8 mouse cellular contexts compared by ENCODE assay signal in genomic region chr16:50185041-50185440, GRCm38 (mm10).
A peak's percentile ranks its signal among the peaks of the same experiment; 100 is the strongest.
DNase-seq lines count a peak whose midpoint lies in the region; ATAC-seq lines count a peak whose summit lies in the region.

No protein-coding gene starts in this region.

- 23% methylated on average over 5 of the region's 5 CpGs for WGBS in liver, embryonic 11.5 days

- no peak for ATAC-seq in liver, embryonic 11.5 days (replicated peaks; ENCODE audit: low FRiP score)
- no peak for ATAC-seq in inflammation-experienced regulatory T-cells, adult 6 months

- H3K4me1 ChIP-seq in liver, embryonic 11.5 days (replicated peaks; ENCODE audit: control insufficient read depth, insufficient read depth, low read length), result no peaks in the 10 kb centered on the region; the same call in 1 of the 2 replicates

- no peak overlapping the region for H3K4me3 ChIP-seq in liver, embryonic 11.5 days (ENCODE audit: low read depth, low read length)

- H3K9ac ChIP-seq in liver, embryonic 11.5 days (ENCODE audit: low read depth, low read length), result no peak overlapping the region

- no peaks in the 10 kb centered on the region for H3K27me3 ChIP-seq in liver, embryonic 11.5 days (replicated peaks; ENCODE audit: control insufficient read depth, insufficient read depth, low read length)

- H3K4me2 ChIP-seq in liver, embryonic 11.5 days, result no peak overlapping the region

- H3K27ac ChIP-seq in liver, embryonic 11.5 days (ENCODE audit: low read depth, low read length), result no peak overlapping the region

- DNase-seq in liver, result peak; percentile 33
- no peak for DNase-seq in liver, embryonic 11.5 days (ENCODE audit: low spot score)
- DNase-seq in adrenal gland, postnatal 36 days, result peak; percentile 76 to 77
- DNase-seq in heart, adult 8-10 months (ENCODE audit: low spot score), result peak; percentile 42
- peak; percentile 74 to 85 for DNase-seq in kidney, adult 8-10 months
- DNase-seq in lung, postnatal 36 days, result peak; percentile 61
- no peak for DNase-seq in spleen, adult 12 weeks (ENCODE audit: low spot score)

- H3K36me3 ChIP-seq in liver, embryonic 11.5 days (ENCODE audit: control insufficient read depth, insufficient read depth, low read length), result no peaks in the 10 kb centered on the region

- H3K9me3 ChIP-seq in liver, embryonic 11.5 days (ENCODE audit: control insufficient read depth, low read length), result no peaks in the 10 kb centered on the region

Comparison
In these comparisons a context has a peak if more than half of its experiments do, and no peak if none do; other contexts are left out.
1. DNase-seq: peak in liver (single experiment), adrenal gland, postnatal 36 days (2 of 2), heart, adult 8-10 months (single experiment), kidney, adult 8-10 months (2 of 2) and lung, postnatal 36 days (single experiment); none in liver, embryonic 11.5 days (single experiment) and spleen, adult 12 weeks (single experiment).